Mouse (Mus musculus): ENCODE results near the gene Usp25.

- TF ChIP-seq POLR2A (IDR thresholded peaks at IDR 0.05; ENCODE audit: low read depth, low read length) (no peak), CTCF (conservative IDR thresholded peaks at IDR 0.05; ENCODE audit: insufficient read depth, insufficient read length, low read depth, low read length) (no peak)
Observed at GRCm38 (mm10) chr16:77084071-77084470, 70.6 kb downstream of the Usp25 start.
